Mouse (Mus musculus): Measurements from ENCODE around the gene Gadd45a.

GRCm38 (mm10) chr6:66996257-66996656, 41.0 kb downstream of the Gadd45a start:
- TF ChIP-seq CTCF (conservative IDR thresholded peaks at IDR 0.05 in 1 of 2, IDR thresholded peaks at IDR 0.05 in 1 of 2; ENCODE audit: low read depth in 2 of 2, low read length in 2 of 2) = no peak
- TF ChIP-seq POLR2AphosphoS2 (IDR thresholded peaks at IDR 0.05; ENCODE audit: low read depth, low read length) = no peak
- no peak for TF ChIP-seq IRF4 (IDR thresholded peaks at IDR 0.05; ENCODE audit: low read depth, low read length)
- no peak for TF ChIP-seq POLR2A (IDR thresholded peaks at IDR 0.05; ENCODE audit: low read depth, low read length)
- TF ChIP-seq EP300 (IDR thresholded peaks at IDR 0.05; ENCODE audit: low read length) = no peak
